Mouse (Mus musculus): ENCODE measurements around the gene Fermt3. TPM values are rescaled to one million over a fixed set of nuclear protein-coding genes. Genes with fewer than 3 reads are reported as not detected.

Fermt3 gene
- polyA plus RNA-seq, 1 experiment: 4.8 TPM

GRCm38 (mm10) chr19:6968491-6969271, 50.6 kb downstream of the Fermt3 start:
- TF ChIP-seq POLR2A (IDR thresholded peaks at IDR 0.05; ENCODE audit: borderline replicate concordance, extremely low read depth, insufficient read depth, insufficient read length, poor library complexity, severe bottlenecking) (no peak), CTCF (IDR thresholded peaks at IDR 0.05; ENCODE audit: borderline replicate concordance, extremely low read depth, insufficient read depth, insufficient read length) (no peak)
- DNase-seq (ENCODE audit: low read depth): no peak

GRCm38 (mm10) chr19:6956461-6956860, 62.8 kb downstream of the Fermt3 start:
- no peak for TF ChIP-seq CTCF (IDR thresholded peaks at IDR 0.05; ENCODE audit: borderline replicate concordance, extremely low read depth, insufficient read depth, insufficient read length)
- TF ChIP-seq POLR2A (IDR thresholded peaks at IDR 0.05; ENCODE audit: borderline replicate concordance, extremely low read depth, insufficient read depth, insufficient read length, poor library complexity, severe bottlenecking): no peak
- DNase-seq (ENCODE audit: low read depth): no peak

GRCm38 (mm10) chr19:6955424-6955823, 63.8 kb downstream of the Fermt3 start:
- no peak for TF ChIP-seq CTCF (IDR thresholded peaks at IDR 0.05; ENCODE audit: borderline replicate concordance, extremely low read depth, insufficient read depth, insufficient read length)
- TF ChIP-seq POLR2A (IDR thresholded peaks at IDR 0.05; ENCODE audit: borderline replicate concordance, extremely low read depth, insufficient read depth, insufficient read length, poor library complexity, severe bottlenecking): no peak
- no peak for DNase-seq (ENCODE audit: low read depth)

- DNase-seq (ENCODE audit: low read depth): no peak
Measured at GRCm38 (mm10) chr19:6954046-6954445, 65.2 kb downstream of the Fermt3 start.

GRCm38 (mm10) chr19:6952712-6953037, 66.6 kb downstream of the Fermt3 start:
- no peak for TF ChIP-seq POLR2A (IDR thresholded peaks at IDR 0.05; ENCODE audit: borderline replicate concordance, extremely low read depth, insufficient read depth, insufficient read length, poor library complexity, severe bottlenecking)
- TF ChIP-seq CTCF (IDR thresholded peaks at IDR 0.05; ENCODE audit: borderline replicate concordance, extremely low read depth, insufficient read depth, insufficient read length): no peak

More at GRCm38 (mm10) chr19:6954046-6954445, 65.2 kb downstream of the Fermt3 start:
- TF ChIP-seq CTCF (IDR thresholded peaks at IDR 0.05; ENCODE audit: borderline replicate concordance, extremely low read depth, insufficient read depth, insufficient read length) (peak; percentile 35; the same call in 1 of the 2 replicates), POLR2A (IDR thresholded peaks at IDR 0.05; ENCODE audit: borderline replicate concordance, extremely low read depth, insufficient read depth, insufficient read length, poor library complexity, severe bottlenecking) (no peak)

GRCm38 (mm10) chr19:6951994-6952711, 67.1 kb downstream of the Fermt3 start:
- TF ChIP-seq CTCF (IDR thresholded peaks at IDR 0.05; ENCODE audit: borderline replicate concordance, extremely low read depth, insufficient read depth, insufficient read length) (no peak), POLR2A (IDR thresholded peaks at IDR 0.05; ENCODE audit: borderline replicate concordance, extremely low read depth, insufficient read depth, insufficient read length, poor library complexity, severe bottlenecking) (no peak)
- peak; percentile 82 for DNase-seq (ENCODE audit: low read depth)

More at GRCm38 (mm10) chr19:6952712-6953037, 66.6 kb downstream of the Fermt3 start:
- no peak for DNase-seq (ENCODE audit: low read depth)

- TF ChIP-seq CTCF (IDR thresholded peaks at IDR 0.05; ENCODE audit: borderline replicate concordance, extremely low read depth, insufficient read depth, insufficient read length) (no peak), POLR2A (IDR thresholded peaks at IDR 0.05; ENCODE audit: borderline replicate concordance, extremely low read depth, insufficient read depth, insufficient read length, poor library complexity, severe bottlenecking) (peak; percentile 61; the same call in 1 of the 2 replicates)
- DNase-seq (ENCODE audit: low read depth): peak; percentile 98
Measured at GRCm38 (mm10) chr19:6951381-6951968, 67.8 kb downstream of the Fermt3 start.

- peak; percentile 92 for DNase-seq (ENCODE audit: low read depth)
- TF ChIP-seq CTCF (IDR thresholded peaks at IDR 0.05; ENCODE audit: borderline replicate concordance, extremely low read depth, insufficient read depth, insufficient read length) (no peak), POLR2A (IDR thresholded peaks at IDR 0.05; ENCODE audit: borderline replicate concordance, extremely low read depth, insufficient read depth, insufficient read length, poor library complexity, severe bottlenecking) (peak; percentile 67; the same call in 1 of the 2 replicates)
Measured at GRCm38 (mm10) chr19:6950613-6951153, 68.6 kb downstream of the Fermt3 start.

GRCm38 (mm10) chr19:6949951-6950350, 69.3 kb downstream of the Fermt3 start:
- TF ChIP-seq POLR2A (IDR thresholded peaks at IDR 0.05; ENCODE audit: borderline replicate concordance, extremely low read depth, insufficient read depth, insufficient read length, poor library complexity, severe bottlenecking) (no peak), CTCF (IDR thresholded peaks at IDR 0.05; ENCODE audit: borderline replicate concordance, extremely low read depth, insufficient read depth, insufficient read length) (no peak)

GRCm38 (mm10) chr19:6949532-6949931, 69.7 kb downstream of the Fermt3 start:
- DNase-seq (ENCODE audit: low read depth): no peak
- TF ChIP-seq POLR2A (IDR thresholded peaks at IDR 0.05; ENCODE audit: borderline replicate concordance, extremely low read depth, insufficient read depth, insufficient read length, poor library complexity, severe bottlenecking) (no peak), CTCF (IDR thresholded peaks at IDR 0.05; ENCODE audit: borderline replicate concordance, extremely low read depth, insufficient read depth, insufficient read length) (no peak)

More at GRCm38 (mm10) chr19:6949951-6950350, 69.3 kb downstream of the Fermt3 start:
- DNase-seq (ENCODE audit: low read depth): no peak

Other genes with a start within 250 kb of the Fermt3 start
- 6.0 and 7.3 TPM in 2 replicates for gene Rps6ka4, start 178.8 kb downstream of the Fermt3 start, polyA plus RNA-seq (2012; rRNA removed)
- 0.48 and 0.83 TPM in 2 replicates for gene Ccdc88b, start 161.3 kb downstream of the Fermt3 start, polyA plus RNA-seq (2012; rRNA removed)
- gene Trmt112, start 109.8 kb downstream of the Fermt3 start, polyA plus RNA-seq (2012; rRNA removed): 117 and 158 TPM in 2 replicates
- gene Prdx5, start 109.4 kb downstream of the Fermt3 start, polyA plus RNA-seq (2012; rRNA removed): 169 and 176 TPM in 2 replicates
- gene Esrra, start 97.7 kb downstream of the Fermt3 start, polyA plus RNA-seq (2012; rRNA removed): 35.5 and 41.3 TPM in 2 replicates
- 1.0 and 1.5 TPM in 2 replicates for gene Catsperz, start 94.1 kb downstream of the Fermt3 start, polyA plus RNA-seq (2012; rRNA removed)
- 1.2 and 2.1 TPM in 2 replicates for gene Kcnk4, start 85.0 kb downstream of the Fermt3 start, polyA plus RNA-seq (2012; rRNA removed)
- 72.8 and 83.4 TPM in 2 replicates for gene Bad, start 77.6 kb downstream of the Fermt3 start, polyA plus RNA-seq (2012; rRNA removed)
- 75.5 and 86.8 TPM in 2 replicates for gene Gpr137, start 77.0 kb downstream of the Fermt3 start, polyA plus RNA-seq (2012; rRNA removed)
- gene Ppp1r14b, start 44.5 kb downstream of the Fermt3 start, polyA plus RNA-seq (2012; rRNA removed): 359 and 550 TPM in 2 replicates
- gene Plcb3, start 43.0 kb downstream of the Fermt3 start, polyA plus RNA-seq (2012; rRNA removed): 22.7 and 28.3 TPM in 2 replicates
- gene Fkbp2, start 39.0 kb downstream of the Fermt3 start, polyA plus RNA-seq (2012; rRNA removed): 50.3 and 61.0 TPM in 2 replicates
- gene Vegfb, start 31.8 kb downstream of the Fermt3 start, polyA plus RNA-seq (2012; rRNA removed): 28.6 and 39.3 TPM in 2 replicates
- 25.7 and 31.3 TPM in 2 replicates for gene Dnajc4, start 26.9 kb downstream of the Fermt3 start, polyA plus RNA-seq (2012; rRNA removed)
- 15.4 and 21.5 TPM in 2 replicates for gene Nudt22, start 23.4 kb downstream of the Fermt3 start, polyA plus RNA-seq (2012; rRNA removed)
- 18.6 and 25.5 TPM in 2 replicates for gene Trpt1, start 23.3 kb downstream of the Fermt3 start, polyA plus RNA-seq (2012; rRNA removed)
- gene Stip1, start 20.5 kb upstream of the Fermt3 start, polyA plus RNA-seq (2012; rRNA removed): 151 and 158 TPM in 2 replicates
- gene Macrod1, start 37.3 kb upstream of the Fermt3 start, polyA plus RNA-seq (2012; rRNA removed): 5.7 and 8.2 TPM in 2 replicates
- 2.5 and 4.3 TPM in 2 replicates for gene Flrt1, start 86.3 kb upstream of the Fermt3 start, polyA plus RNA-seq (2012; rRNA removed)
- gene Otub1, start 186.8 kb upstream of the Fermt3 start, polyA plus RNA-seq (2012; rRNA removed): 209 and 213 TPM in 2 replicates
- 458 and 614 TPM in 2 replicates for gene Cox8a, start 198.1 kb upstream of the Fermt3 start, polyA plus RNA-seq (2012; rRNA removed)
- gene Naa40, start 221.7 kb upstream of the Fermt3 start, polyA plus RNA-seq (2012; rRNA removed): 74.8 and 79.2 TPM in 2 replicates
- gene Rcor2, start 247.9 kb upstream of the Fermt3 start, polyA plus RNA-seq (2012; rRNA removed): 134 and 211 TPM in 2 replicates